Mouse (Mus musculus): ENCODE data around the gene Otx2. TPM values are rescaled to one million over a fixed set of nuclear protein-coding genes. Genes with fewer than 3 reads are reported as not detected.

The Otx2 gene
- total and polyA plus RNA-seq, 3 experiments, result not detected

DNA sequence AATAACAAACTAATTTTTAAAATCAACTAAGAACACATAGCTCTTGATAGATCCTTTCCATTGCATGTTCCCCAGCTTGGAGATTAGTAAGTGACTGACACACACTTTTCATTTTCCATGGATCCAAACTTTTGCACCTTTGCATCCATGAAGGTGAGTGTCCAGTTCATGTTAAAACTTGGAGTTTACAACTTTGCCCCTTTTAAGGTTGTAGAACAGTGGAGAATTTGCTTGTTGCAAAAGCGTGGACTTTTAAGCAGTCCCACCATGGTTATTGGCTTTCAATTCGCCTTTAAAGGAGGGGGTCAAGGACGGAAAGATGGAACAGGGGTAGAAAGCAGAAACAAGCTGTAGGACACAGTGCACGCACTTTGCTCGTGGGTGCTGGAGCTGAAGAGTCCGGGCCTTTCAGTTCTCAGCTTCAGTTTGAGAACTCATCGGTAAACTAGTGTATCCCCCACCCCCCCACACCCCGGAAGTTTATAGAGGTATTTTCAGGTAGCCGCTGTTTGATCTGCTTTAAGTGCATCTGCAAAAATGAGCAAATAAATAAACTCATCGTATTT, 925 bp downstream of the Otx2 start:
- H3K79me2 ChIP-seq (ENCODE audit: control insufficient read depth, insufficient read depth, low read length, poor library complexity), result no peaks in the 10 kb centered on the region
- DNase-seq (ENCODE audit: low read depth, low spot score), result no peak
- no peaks in the 10 kb centered on the region; a peak in 1 of 4 replicates for H3K27me3 ChIP-seq (ENCODE audit: control insufficient read depth in 1 of 2, insufficient read depth in 2 of 2, low read length in 2 of 2)

DNA sequence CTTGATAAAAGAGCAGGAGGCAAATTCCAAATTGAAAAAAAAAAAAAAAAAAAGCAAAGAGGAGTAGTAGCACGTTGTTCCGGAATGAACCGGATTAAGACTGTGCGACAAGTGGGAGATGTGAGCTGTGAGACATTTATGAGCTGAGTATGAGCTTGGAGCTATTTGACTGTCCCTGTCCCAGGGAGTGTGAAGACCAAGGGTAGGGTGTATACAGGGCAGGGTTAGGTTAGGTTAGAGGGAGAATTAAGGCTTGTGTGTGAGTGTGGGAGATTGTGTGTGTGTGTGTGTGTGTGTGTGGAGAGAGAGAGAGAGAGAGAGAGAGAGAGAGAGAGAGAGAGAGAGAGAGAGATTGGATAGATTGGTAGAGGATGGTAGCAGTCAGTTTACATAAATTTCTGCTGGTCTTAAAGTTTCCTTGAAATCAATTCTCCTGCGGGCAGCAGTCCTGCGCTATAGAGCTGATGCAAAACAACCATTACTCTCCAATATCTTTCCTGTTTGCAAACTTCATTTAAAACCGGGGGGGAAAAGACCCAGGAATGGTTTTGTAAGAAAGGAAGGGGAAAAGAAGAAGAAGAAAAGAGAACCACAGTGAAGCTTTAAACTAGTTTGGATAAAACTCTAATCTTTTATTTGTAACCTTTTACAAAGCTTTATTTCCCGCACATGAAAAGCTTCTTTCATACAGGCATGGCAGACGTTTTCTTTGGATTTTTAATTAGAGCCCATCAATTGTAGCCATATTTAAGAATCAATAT, 2.0 kb downstream of the Otx2 start:
- no peaks in the 10 kb centered on the region for H3K36me3 ChIP-seq (ENCODE audit: control insufficient read depth in 1 of 2, insufficient read depth in 2 of 2, low read length in 2 of 2)
- H3K27ac ChIP-seq (ENCODE audit: control insufficient read depth, low read depth, low read length), result no peak overlapping the region
- H3K27me3 ChIP-seq (ENCODE audit: control insufficient read depth in 1 of 2, insufficient read depth in 2 of 2, low read length in 2 of 2), result no peaks in the 10 kb centered on the region
- no peak overlapping the region for H3K4me3 ChIP-seq (ENCODE audit: control insufficient read depth in 1 of 2, insufficient read depth in 1 of 2, low read depth in 2 of 2, low read length in 2 of 2)
- H3K4me1 ChIP-seq (ENCODE audit: control insufficient read depth in 1 of 2, insufficient read depth in 2 of 2, low read length in 2 of 2), result no peaks in the 10 kb centered on the region
- no peak overlapping the region for H3K9ac ChIP-seq (ENCODE audit: control insufficient read depth, low read depth, low read length, poor library complexity, severe bottlenecking)
- no peaks in the 10 kb centered on the region for H3K9me3 ChIP-seq (replicated peaks; ENCODE audit: insufficient read depth, low read length)
- DNase-seq (ENCODE audit: low read depth, low spot score), result no peak
- no peaks in the 10 kb centered on the region for H3K79me2 ChIP-seq (ENCODE audit: control insufficient read depth, insufficient read depth, low read length, poor library complexity)
- no peak for TF ChIP-seq CHD2 (IDR thresholded peaks at IDR 0.05; ENCODE audit: low read length)
- no peak for TF ChIP-seq UBTF (IDR thresholded peaks at IDR 0.05; ENCODE audit: borderline replicate concordance, insufficient read depth, low read depth, low read length)

More for the DNA sequence above, 925 bp downstream of the Otx2 start:
- TF ChIP-seq E2F4 (IDR thresholded peaks at IDR 0.05; ENCODE audit: borderline replicate concordance, low read depth, low read length) (no peak), NRF1 (IDR thresholded peaks at IDR 0.05; ENCODE audit: insufficient read depth, low read depth, low read length, poor library complexity, severe bottlenecking) (no peak), ZKSCAN1 (IDR thresholded peaks at IDR 0.05; ENCODE audit: low read depth, low read length) (no peak), BHLHE40 (IDR thresholded peaks at IDR 0.05; ENCODE audit: borderline replicate concordance, low read depth, low read length) (no peak), SIN3A (IDR thresholded peaks at IDR 0.05; ENCODE audit: low read length) (no peak), TCF12 (IDR thresholded peaks at IDR 0.05; ENCODE audit: low read depth, low read length) (no peak), TAL1 (IDR thresholded peaks at IDR 0.05; ENCODE audit: low read length) (no peak), SMC3 (IDR thresholded peaks at IDR 0.05; ENCODE audit: low read depth, low read length) (no peak), ZMIZ1 (IDR thresholded peaks at IDR 0.05; ENCODE audit: low read depth, low read length) (no peak)
- Histone ChIP-seq H3K27ac (ENCODE audit: control insufficient read depth, low read depth, low read length) (no peak overlapping the region), H3K9ac (ENCODE audit: control insufficient read depth, low read depth, low read length, poor library complexity, severe bottlenecking) (no peak overlapping the region), H3K9me3 (replicated peaks; ENCODE audit: insufficient read depth, low read length) (no peaks in the 10 kb centered on the region), H3K36me3 (ENCODE audit: control insufficient read depth in 1 of 2, insufficient read depth in 2 of 2, low read length in 2 of 2) (no peaks in the 10 kb centered on the region), H3K4me1 (ENCODE audit: control insufficient read depth in 1 of 2, insufficient read depth in 2 of 2, low read length in 2 of 2) (no peaks in the 10 kb centered on the region), H3K4me3 (ENCODE audit: control insufficient read depth in 1 of 2, insufficient read depth in 1 of 2, low read depth in 2 of 2, low read length in 2 of 2) (no peak overlapping the region)

DNA sequence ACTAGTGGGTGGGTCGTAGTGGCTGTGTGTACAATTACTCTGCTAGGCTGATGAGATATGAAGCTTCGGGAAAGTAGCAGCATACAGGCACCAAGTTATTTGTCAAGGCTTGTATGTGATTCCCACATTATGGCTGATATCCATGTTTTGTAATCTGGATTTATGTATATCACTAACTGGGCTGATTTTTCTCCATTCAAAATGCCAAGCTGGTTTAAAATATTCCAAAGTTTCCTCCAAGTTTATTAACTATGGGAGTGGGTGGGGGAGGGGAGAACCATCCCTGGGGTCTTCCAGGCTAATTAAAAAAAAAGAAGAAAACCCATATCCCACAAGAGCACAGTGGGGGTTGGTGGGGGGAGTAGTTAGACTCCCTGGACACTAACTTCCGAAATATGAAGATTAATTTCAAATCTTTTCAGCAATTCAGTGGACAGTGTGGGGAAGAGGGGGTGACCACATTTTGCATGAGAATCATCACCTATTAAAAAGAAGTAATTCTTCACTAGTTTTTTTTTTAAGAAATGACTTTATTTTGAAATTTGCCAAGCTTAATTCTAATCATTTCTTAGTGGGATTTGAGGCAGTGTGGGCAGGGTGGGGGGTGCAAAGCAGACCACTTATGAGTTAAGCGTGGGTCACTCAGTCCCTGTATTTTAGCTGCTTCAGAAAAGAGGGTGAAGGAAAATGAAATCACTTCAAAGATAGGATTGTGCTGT, 2.7 kb downstream of the Otx2 start:
- no peaks in the 10 kb centered on the region for H3K79me2 ChIP-seq (ENCODE audit: control insufficient read depth, insufficient read depth, low read length, poor library complexity)
- H3K4me1 ChIP-seq (ENCODE audit: control insufficient read depth in 1 of 2, insufficient read depth in 2 of 2, low read length in 2 of 2), result no peaks in the 10 kb centered on the region
- no peak overlapping the region for H3K9ac ChIP-seq (ENCODE audit: control insufficient read depth, low read depth, low read length, poor library complexity, severe bottlenecking)
- no peak overlapping the region for H3K27ac ChIP-seq (ENCODE audit: control insufficient read depth, low read depth, low read length)
- DNase-seq (ENCODE audit: low read depth, low spot score), result no peak
- H3K36me3 ChIP-seq (ENCODE audit: control insufficient read depth in 1 of 2, insufficient read depth in 2 of 2, low read length in 2 of 2), result no peaks in the 10 kb centered on the region
- no peak overlapping the region for H3K4me3 ChIP-seq (ENCODE audit: control insufficient read depth in 1 of 2, insufficient read depth in 1 of 2, low read depth in 2 of 2, low read length in 2 of 2)
- no peak for TF ChIP-seq EP300 (IDR thresholded peaks at IDR 0.05; ENCODE audit: low read depth in 1 of 2, low read length in 2 of 2)
- TF ChIP-seq ZNF384 (IDR thresholded peaks at IDR 0.05; ENCODE audit: low read depth, low read length), result no peak
- TF ChIP-seq GATA1 (IDR thresholded peaks at IDR 0.05; ENCODE audit: low read depth, low read length), result no peak
- no peak for TF ChIP-seq CHD2 (IDR thresholded peaks at IDR 0.05; ENCODE audit: low read length)
- TF ChIP-seq GABPA (IDR thresholded peaks at IDR 0.05; ENCODE audit: low read depth, low read length), result no peak
- no peaks in the 10 kb centered on the region for H3K27me3 ChIP-seq (ENCODE audit: control insufficient read depth in 1 of 2, insufficient read depth in 2 of 2, low read length in 2 of 2)
- H3K9me3 ChIP-seq (replicated peaks; ENCODE audit: insufficient read depth, low read length), result no peaks in the 10 kb centered on the region
